Mouse (Mus musculus): ENCODE data around the gene Sesn1.
"Not testable (repeated sequence)": the region's sequence is repeated elsewhere in the genome, so short reads cannot be mapped to it uniquely, and the experiment has no call there.

The Sesn1 gene

GRCm38 (mm10) chr10:41809771-41810563, at the start of gene Sesn1, which contains the start of gene Cep57l1:
Gene Sesn1, plus strand, starts transcription at chr10:41809935.
Gene Cep57l1, minus strand, starts transcription at chr10:41809871.
- DNase-seq, result peak; percentile 90 to 93

- no peak for DNase-seq
Measured at GRCm38 (mm10) chr10:41760866-41761265, 48.9 kb upstream of the Sesn1 start.

- DNase-seq, result no peak
Measured at GRCm38 (mm10) chr10:41763741-41764385, 45.9 kb upstream of the Sesn1 start.

- no peak for DNase-seq
Measured at GRCm38 (mm10) chr10:41765586-41765985, 44.1 kb upstream of the Sesn1 start.

GRCm38 (mm10) chr10:41766280-41766679, 43.5 kb upstream of the Sesn1 start:
- DNase-seq, result no peak

GRCm38 (mm10) chr10:41767254-41767653, 42.5 kb upstream of the Sesn1 start:
- DNase-seq, result no peak

- DNase-seq, result no peak
Measured at GRCm38 (mm10) chr10:41792375-41792774, 17.4 kb upstream of the Sesn1 start.

- no peak for DNase-seq
Measured at GRCm38 (mm10) chr10:41797253-41797652, 12.5 kb upstream of the Sesn1 start.

GRCm38 (mm10) chr10:41803467-41803866, 6.3 kb upstream of the Sesn1 start:
- DNase-seq, result no peak

- no peak for DNase-seq
Measured at GRCm38 (mm10) chr10:41804711-41805110, 5.0 kb upstream of the Sesn1 start.

- DNase-seq, result no peak
Measured at GRCm38 (mm10) chr10:41805729-41806355, 3.9 kb upstream of the Sesn1 start.

- DNase-seq, result no peak
Measured at GRCm38 (mm10) chr10:41809080-41809770, 510 bp upstream of the Sesn1 start.

GRCm38 (mm10) chr10:41810564-41811455, 1.1 kb downstream of the Sesn1 start:
- no peak for DNase-seq

- no peak for DNase-seq
Measured at GRCm38 (mm10) chr10:41812566-41812965, 2.8 kb downstream of the Sesn1 start.

- DNase-seq, result no peak
Measured at GRCm38 (mm10) chr10:41814305-41814853, 4.6 kb downstream of the Sesn1 start.

GRCm38 (mm10) chr10:41816516-41816915, 6.8 kb downstream of the Sesn1 start:
- DNase-seq, result no peak

GRCm38 (mm10) chr10:41818036-41818732, 8.4 kb downstream of the Sesn1 start:
- DNase-seq, result no peak

GRCm38 (mm10) chr10:41818733-41819070, 9.0 kb downstream of the Sesn1 start:
- not testable (repeated sequence) for DNase-seq

GRCm38 (mm10) chr10:41819307-41819706, 9.6 kb downstream of the Sesn1 start:
- no peak for DNase-seq

- no peak for DNase-seq
Measured at GRCm38 (mm10) chr10:41820401-41820800, 10.7 kb downstream of the Sesn1 start.

GRCm38 (mm10) chr10:41821171-41821570, 11.4 kb downstream of the Sesn1 start:
- DNase-seq, result no peak

Data from B cell, adult 2 months (primary cell).